Mouse (Mus musculus) gastrocnemius, postnatal 25 days (tissue): Measurements from ENCODE around the gene Rab29. TPM values are rescaled to one million over a fixed set of nuclear protein-coding genes. Genes with fewer than 3 reads are reported as not detected.
A peak's percentile ranks its signal among the peaks of the same experiment; 100 is the strongest.
"Not testable (repeated sequence)": the region's sequence is repeated elsewhere in the genome, so short reads cannot be mapped to it uniquely, and the experiment has no call there.

ENCODE experiments used
- DNase-seq: peaks from one replicate; pipeline ENCODE4 v3.0.0; 2022
- total RNA-seq, 2 experiments: library from RNA; stranded (reverse); gene quantifications; 1 replicate in 1 of 2; 2 replicates in 1 of 2; pipeline ENCODE4 v1.2.3; 2021

The Rab29 gene
- total RNA-seq, 2 experiments from 2014 or later: 6.4 to 7.4 TPM

GRCm38 (mm10) chr1:131861811-131862210 lies 5.2 kb upstream of the Rab29 start:
- no peak for DNase-seq

GRCm38 (mm10) chr1:131865596-131865995 lies 1.4 kb upstream of the Rab29 start:
- no peak for DNase-seq

- no peak for DNase-seq
Measured at GRCm38 (mm10) chr1:131866304-131866999, 572 bp upstream of the Rab29 start.

GRCm38 (mm10) chr1:131867946-131868290 lies 894 bp downstream of the Rab29 start:
- DNase-seq: no peak

GRCm38 (mm10) chr1:131869561-131869960 lies 2.5 kb downstream of the Rab29 start:
- no peak for DNase-seq

GRCm38 (mm10) chr1:131872856-131873255 lies 5.8 kb downstream of the Rab29 start:
- no peak for DNase-seq

GRCm38 (mm10) chr1:131879816-131880215 lies 12.8 kb downstream of the Rab29 start:
- DNase-seq: no peak

GRCm38 (mm10) chr1:131882787-131883186 lies 15.8 kb downstream of the Rab29 start:
- no peak for DNase-seq

- DNase-seq: no peak
Measured at GRCm38 (mm10) chr1:131886173-131886572, 19.1 kb downstream of the Rab29 start.

GRCm38 (mm10) chr1:131886641-131887040 lies 19.6 kb downstream of the Rab29 start:
- no peak for DNase-seq

- DNase-seq: no peak
Measured at GRCm38 (mm10) chr1:131890043-131890658, 23.1 kb downstream of the Rab29 start.

GRCm38 (mm10) chr1:131891436-131891835 lies 24.4 kb downstream of the Rab29 start:
- no peak for DNase-seq

- no peak for DNase-seq
Measured at GRCm38 (mm10) chr1:131902679-131903078, 35.7 kb downstream of the Rab29 start.

- DNase-seq: no peak
Measured at GRCm38 (mm10) chr1:131903251-131903650, 36.2 kb downstream of the Rab29 start.

- no peak for DNase-seq
Measured at GRCm38 (mm10) chr1:131905497-131905896, 38.5 kb downstream of the Rab29 start.

GRCm38 (mm10) chr1:131908456-131908855 lies 41.4 kb downstream of the Rab29 start:
- no peak for DNase-seq

GRCm38 (mm10) chr1:131909236-131909635 lies 42.2 kb downstream of the Rab29 start:
- DNase-seq: not testable (repeated sequence)

- peak; percentile 100 for DNase-seq
Measured at GRCm38 (mm10) chr1:131910001-131910648, 43.1 kb downstream of the Rab29 start, which contains the start of gene Nucks1. Gene Nucks1, plus strand, starts transcription at chr1:131910534.

- peak; percentile 82 for DNase-seq
Measured at GRCm38 (mm10) chr1:131910674-131911558, 43.9 kb downstream of the Rab29 start.

GRCm38 (mm10) chr1:131917634-131918033 lies 50.6 kb downstream of the Rab29 start:
- no peak for DNase-seq

- DNase-seq: no peak
Measured at GRCm38 (mm10) chr1:131919052-131919451, 52.0 kb downstream of the Rab29 start.

GRCm38 (mm10) chr1:131922100-131922499 lies 55.1 kb downstream of the Rab29 start:
- no peak for DNase-seq
